Mouse (Mus musculus) gonadal fat pad, adult 2 months (tissue): ENCODE measurements around the gene Srrm4. TPM values are rescaled to one million over a fixed set of nuclear protein-coding genes. Genes with fewer than 3 reads are reported as not detected.

Experiments used
- DNase-seq: peaks from one replicate; pipeline ENCODE4 v3.0.0-alpha.2; 2012; ENCODE audit warnings: low read depth
- polyA plus RNA-seq: library from polyadenylated mRNA; depleted of rRNA; stranded (reverse); fragments of >200 nt; gene quantifications from 2 replicates; pipeline ENCODE4 v1.2.3, GENCODE M21; 2012; rRNA removed

Srrm4 gene
- polyA plus RNA-seq, result 0.32 and 0.43 TPM in 2 replicates

DNA sequence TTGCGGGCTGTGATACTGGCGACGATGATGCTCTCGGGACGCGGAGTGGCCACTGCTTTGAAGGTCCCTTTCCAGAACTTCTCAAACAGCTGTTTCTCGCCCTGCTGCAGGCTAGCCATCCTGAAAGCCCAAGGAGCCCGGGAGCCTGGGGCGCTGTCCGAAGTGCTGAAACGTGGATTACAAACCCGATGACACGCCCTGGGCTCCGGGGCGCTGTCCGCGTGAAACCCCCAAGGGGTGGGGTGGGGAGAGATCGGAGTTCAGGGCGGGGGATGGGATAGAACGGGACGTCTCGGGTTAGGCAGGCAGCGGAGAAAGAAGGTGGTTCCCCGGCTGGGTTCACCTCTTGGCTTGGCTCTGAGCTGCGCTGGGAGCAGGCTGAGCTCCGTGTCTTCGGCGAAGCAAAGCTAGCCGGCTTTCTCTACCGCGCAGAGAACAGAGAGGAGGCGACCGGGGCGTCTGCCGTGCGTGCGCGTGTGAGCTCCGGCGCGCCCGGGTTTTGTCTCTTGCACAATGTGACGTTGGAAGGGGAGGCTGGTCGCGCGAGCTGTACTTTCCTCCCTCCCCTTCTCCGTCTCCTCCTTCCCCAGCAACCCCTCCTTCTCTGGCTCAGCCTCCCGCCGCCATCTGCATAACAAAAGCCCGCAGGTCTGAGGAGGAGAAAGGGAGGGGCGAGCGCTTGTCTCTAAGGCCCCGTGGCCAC lies at the start of gene Srrm4:
Gene Srrm4 (minus strand): TSS at position 472 of the 703 bp plus-strand sequence.
- DNase-seq, result no peak

DNA sequence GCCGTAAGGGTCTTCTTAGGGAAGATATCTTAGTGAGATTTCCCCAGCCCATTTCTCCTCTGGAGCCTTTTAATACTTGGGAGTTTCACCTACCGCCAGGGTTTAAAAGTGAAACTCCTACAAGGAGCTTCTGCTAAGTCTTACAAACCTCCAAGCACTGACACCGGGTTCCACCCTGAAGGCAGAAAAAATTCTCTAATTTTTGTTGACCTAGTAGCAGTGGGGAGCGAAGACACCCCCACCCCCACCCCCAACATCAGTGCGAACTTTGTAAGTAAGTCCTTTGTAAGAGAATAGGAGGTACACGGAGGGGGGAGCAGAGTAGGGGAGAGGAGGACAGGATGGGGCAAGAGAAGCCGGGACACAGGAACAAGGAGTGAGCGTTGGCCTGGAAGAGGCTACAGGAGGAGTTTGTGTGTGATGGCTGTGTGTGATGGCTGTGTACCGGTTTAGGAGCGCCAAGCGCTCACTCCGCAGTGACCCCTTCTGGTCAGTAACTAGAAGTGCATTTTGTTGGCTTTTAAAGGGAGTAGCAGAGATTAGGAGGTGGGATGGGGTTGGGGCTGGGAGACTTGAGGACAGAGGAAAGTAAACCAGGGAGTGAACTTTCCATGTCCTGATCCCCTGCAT lies 1.3 kb upstream of the Srrm4 start:
- DNase-seq, result no peak

DNA sequence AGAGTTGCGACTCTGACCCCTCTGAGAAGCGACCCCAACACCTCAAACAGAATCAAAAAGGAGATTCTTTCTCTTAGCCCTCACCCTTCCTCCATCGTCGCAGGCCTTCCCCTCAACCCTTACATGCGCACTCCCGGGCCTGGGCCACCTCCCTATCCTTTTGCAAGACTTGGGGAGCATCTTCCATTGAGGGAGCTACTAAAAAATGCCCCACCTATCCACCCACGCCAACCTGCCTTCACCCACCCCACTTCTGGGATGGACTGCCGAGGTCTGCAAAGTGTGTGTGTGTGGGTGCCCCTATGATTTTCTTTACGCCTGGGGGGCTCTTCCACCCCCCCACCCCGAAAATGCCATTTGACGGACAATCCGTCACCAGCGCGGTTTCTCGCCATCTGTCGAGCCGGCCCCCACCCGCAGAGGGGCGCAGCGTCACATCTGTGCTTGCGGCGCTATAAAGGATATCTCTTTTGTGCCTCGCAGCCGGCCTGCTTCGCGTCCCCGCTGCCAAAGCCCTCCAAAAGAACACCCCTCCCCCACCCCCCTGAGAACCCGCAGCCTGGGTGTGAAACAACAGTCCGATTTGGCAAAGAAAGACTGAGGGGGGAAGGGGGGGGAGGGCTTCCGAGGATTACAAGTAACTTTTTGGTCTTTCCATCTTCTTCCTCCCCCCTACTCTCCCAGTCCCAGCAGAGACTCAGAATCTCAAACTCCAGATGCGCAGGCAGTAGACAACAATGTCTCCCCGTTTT lies 608 bp upstream of the Srrm4 start:
- no peak for DNase-seq

DNA sequence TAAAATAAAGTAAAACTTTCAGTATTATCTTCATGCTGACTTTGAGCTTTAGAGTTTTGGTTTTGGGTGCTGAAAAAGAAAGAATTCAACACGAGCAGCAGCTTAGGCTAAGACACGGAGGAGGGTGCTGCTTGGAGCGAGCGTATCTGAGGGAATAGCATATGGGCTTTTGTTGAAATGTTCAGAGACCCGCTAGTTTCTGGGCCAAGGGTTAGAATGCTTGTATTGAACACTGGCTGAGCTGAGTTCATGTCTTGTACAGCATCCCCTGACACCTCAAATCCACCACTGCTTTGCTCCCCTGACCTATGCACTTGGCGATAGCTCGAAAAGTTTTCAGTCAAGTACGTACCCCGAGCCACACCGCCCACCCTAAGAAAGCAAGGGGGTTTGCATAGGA lies 919 bp downstream of the Srrm4 start:
- no peak for DNase-seq

DNA sequence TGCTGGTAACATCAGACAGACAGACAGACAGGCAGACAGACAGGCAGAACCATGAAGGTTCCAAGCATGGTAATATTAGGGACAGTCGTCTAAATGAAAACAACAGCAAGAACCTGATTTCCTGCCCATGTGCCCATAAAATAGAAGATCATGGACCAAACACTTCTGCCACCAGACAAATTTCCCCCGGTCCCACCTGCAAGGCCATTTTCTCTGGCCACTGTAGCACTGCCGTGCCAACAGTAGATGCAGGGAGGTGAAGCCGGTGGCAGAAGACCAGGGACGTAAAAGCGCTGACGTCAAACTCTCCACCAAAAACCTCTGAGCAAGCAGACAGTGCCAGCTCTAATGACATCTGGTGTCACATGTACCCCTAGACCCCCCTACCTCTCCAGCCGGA lies 2.0 kb downstream of the Srrm4 start:
- no peak for DNase-seq

DNA sequence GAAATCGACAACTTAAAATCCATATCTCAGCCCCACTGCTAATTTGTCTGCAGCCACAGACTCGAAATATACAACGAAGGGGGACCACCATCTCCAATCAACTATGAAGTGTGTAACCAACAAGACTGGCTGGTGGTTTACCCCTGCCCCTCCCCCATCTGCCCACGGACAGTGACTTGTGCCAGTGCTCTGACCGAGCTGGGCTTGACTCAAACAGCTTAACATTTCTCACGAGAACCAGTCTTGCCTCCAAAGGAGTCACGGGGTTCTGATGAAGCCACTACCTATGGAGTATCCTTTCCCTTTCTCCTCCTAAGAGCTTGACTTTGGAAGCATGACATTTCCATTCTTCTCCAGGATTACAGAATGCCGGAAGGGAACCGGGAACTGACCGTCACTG lies 2.8 kb downstream of the Srrm4 start:
- DNase-seq, result no peak

DNA sequence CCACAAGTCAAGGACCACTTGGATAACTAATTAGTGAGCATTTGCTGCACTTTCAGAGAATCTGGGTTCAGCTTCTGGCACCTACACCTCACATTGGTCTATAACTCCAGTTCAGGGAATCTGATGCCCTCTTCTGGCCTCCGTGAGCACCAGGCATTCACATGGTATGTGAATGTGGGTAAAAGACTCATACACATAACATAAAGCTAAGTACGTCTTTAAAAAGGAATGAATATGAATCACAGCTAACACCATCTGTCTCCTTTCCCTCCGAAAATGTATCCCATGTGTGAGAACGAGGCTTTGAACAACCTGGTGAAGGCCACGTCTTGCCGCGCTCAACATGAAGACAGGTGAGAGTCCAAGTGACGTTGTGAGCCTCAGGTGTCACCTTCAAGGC lies 12.1 kb downstream of the Srrm4 start:
- no peak for DNase-seq

DNA sequence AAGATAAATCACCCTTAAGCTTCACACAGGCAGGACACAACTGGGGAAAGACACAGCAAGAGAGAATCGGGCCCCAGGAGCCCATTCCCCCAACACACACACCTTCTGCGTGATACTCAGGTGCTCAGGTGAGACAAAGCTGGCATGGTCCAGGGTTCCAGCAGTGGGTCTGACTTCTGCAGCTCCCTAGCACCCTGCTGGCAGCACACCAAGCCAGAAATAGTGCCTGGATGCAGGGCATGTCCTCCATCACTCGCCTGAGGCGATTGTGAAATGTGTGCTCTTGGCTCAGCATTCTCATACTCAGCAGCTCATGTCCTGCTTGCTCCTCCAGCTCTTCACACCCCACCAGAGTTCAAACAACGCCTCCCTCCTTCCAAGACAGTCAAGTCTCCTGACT lies 14.5 kb downstream of the Srrm4 start:
- DNase-seq, result no peak

DNA sequence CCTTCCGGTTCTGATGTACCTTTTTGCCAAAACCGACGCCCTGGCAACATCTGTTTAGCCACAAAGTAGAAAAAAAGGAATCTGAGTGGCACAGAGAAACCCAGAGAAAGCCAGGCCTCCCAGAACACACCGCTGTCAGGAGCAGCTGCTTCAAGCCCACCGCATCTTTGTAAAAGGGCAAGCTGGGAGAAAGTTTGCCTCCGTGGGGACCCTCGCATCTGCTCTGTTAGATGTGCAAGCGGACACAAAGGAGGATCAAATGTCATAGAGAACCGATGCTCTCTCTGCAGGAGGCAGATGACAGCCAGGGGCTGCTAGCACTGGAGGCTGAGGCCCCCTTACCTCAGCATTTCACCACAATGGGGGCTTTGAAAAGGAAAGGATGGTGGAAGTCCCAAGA lies 18.3 kb downstream of the Srrm4 start:
- DNase-seq, result no peak

DNA sequence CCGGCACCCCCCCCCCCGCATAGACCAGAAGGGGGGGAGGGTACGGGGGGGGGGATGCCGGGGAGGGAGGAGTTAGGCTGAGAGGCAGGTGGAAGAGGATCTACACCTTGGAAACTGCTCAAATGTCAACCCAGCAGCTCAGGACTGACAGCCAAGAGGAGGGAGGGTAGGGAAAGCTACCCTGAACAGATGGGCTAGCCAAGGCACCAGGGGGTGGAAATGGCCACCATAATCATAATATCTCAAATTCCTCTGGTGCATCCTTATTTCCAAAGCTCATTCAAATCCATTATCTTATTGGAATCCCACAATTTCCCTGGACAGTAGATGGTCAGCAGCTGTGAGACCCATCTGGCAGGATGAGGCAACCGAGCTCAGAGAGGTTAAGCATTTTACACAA lies 19.7 kb downstream of the Srrm4 start:
- DNase-seq, result no peak

DNA sequence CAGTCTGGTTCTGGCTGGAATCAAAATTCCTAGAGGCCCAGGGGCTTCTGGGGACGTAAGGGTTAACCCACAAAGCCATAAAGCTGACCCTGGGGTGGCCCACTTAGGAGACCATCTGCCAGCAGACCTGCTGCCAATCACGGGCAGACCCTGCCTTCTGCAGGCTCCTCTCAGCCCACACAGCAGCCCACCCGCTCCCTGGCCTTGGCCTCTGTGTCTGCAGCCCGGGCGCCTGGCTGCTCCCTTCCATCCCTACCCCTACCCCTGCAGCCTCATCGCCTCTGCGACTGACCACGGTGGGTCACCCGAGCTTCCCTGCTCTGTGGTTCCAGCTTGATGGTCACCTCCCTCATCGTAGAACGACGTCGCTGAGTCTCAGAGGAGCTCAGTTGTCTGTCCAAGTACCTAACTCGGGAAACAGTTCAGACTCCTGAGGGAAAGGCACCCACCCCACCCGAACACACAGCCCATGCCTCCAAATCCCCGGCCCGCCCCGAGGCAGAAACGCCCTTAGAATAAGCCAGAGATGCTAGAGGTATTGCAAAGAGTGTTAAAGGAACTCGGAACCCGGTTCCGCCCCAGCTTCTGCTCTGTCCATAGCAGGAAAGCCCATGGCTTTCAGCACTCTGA lies 20.3 kb downstream of the Srrm4 start:
- DNase-seq, result no peak

DNA sequence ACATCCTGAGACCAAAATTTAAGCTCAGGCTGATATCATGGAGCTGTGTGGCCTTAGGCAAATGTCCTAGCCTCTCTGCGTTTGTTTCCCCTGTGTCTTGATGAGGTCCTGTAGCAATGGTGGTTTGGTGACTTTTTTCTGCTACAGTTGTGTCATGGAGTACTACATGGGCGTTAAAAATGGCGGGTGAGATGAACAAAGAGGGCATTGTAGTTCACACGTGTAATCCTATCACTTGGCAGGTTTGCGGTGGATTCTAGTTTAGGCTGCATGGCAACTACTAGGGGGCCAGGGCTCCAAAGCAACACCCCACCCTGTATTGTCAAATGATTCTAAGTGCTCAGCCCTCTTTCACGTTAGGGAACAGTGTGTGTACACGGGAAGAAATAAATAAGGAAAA lies 21.1 kb downstream of the Srrm4 start:
- no peak for DNase-seq

DNA sequence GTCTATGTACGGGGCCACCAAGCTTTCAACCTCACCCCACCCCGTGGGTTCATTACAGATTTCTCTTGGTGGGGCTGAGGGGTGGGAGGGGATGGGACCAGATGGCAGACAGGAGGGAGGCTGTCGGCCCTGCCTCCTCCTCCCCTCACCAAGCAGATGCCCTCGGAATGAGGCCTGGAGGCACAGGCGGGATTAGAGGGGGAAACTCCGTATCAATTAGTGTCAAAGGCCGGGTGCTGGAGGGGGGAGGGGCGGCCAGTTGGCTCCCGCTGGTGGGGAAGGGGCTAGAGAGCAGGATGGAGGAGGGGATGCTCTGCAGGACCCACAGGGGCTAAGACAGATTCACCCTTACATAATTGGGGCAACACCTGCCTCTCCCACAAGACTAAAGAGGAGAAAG lies 22.0 kb downstream of the Srrm4 start:
- DNase-seq, result no peak

DNA sequence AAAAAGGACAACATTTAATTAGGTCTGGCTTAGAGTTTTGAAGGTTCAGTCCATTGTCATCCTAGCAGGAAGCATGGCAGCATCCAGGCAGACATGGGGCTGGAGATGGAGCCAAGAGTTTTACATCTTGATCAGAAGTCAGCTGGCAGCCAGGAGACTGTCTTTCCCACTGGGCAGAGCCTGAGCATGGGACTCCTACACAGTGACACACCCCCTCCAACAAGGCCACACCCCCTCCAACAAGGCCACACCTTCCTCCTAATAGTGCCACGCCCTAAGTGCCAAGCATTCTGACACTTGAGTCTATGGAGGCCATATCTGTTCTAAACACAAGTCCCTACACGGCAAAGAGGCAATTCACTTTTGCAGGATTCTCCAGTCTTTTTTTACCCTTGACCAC lies 23.6 kb downstream of the Srrm4 start:
- DNase-seq, result no peak

DNA sequence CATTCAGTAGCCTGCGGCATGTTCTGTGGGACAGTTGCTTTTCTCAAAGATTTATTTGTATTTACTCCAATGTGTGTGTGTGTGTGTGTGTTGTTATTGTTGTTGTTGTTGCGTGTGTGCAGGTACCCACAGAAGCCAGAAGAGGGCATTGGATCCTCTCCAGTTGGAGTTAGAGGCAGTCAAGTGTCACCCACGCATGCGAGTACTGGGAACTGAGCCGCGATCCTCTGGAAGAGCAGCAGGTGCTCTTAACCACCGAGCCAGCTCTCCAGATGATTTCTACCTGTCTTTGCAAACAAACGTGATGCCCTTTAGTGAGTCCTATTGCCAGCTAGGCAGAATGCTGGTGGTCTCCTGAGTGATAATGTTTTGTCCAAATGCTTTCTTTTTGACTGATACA lies 24.3 kb downstream of the Srrm4 start:
- no peak for DNase-seq

DNA sequence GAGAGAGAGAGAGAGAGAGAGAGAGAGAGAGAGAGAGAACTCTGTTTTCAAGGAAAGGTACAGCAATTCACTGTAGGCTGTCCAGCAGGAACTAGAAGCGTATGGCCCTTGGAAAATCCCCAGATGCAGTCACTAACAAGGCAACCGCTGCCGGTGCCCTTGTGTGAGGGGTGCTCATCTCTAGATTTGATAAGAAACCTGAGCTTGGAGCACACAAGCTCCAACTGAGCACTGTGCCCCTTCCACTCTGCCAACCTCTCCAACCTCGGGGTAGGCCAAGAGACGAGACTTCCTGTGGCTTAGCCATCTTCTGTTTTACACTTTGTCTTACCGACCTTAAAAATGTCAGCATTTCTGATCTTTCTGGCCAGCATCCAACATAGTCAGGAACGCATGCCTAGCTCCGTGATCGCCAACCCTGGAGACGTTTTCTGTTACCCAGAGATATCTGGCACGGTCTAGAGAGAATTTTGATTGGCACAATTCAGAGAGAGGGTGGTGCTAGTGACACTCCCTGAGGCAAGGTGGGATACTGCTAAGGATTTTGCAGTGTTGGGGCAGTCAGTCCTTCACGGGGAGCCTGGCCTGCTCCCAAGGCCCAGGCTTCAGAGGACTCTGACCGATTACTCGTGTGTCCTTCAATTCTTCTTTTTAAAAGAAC lies 25.1 kb downstream of the Srrm4 start:
- no peak for DNase-seq

DNA sequence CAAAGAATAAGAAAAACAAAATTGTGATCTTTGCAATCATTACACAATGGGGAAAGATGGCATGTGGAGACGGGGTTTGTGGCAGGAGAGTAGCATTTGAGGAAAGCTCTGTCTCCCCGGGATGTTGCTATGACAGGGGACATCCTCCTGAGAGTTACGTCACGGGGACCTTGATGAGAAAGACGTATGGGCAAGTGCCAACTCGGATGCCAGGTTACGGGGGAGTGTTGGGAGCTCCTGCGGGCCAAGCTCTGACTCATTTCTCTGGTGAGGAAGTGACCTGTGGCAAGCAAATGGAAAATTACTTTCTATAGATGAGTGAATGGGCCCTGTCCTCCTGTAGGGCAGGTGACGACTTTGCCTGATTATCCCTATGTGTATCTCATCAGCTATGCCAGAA lies 26.0 kb downstream of the Srrm4 start:
- no peak for DNase-seq

DNA sequence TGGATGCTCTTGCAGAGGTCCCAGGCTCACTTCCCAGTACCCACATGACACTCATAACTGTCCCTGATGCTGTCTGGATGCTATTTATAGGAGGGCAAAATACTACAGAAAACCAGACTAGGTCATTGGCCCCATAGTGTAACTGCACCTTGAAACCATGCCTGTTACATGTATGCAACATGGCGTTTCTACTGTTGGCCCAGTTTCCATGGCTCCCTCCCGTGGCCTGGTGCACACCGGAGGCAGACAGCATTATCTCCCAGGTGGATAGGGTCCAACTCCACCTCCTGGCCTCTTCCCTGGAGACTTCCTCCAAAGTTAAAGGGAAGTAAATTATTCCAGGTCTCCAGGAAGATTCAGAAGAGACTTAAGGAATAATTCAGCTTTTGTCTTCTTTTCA lies 27.2 kb downstream of the Srrm4 start:
- no peak for DNase-seq

DNA sequence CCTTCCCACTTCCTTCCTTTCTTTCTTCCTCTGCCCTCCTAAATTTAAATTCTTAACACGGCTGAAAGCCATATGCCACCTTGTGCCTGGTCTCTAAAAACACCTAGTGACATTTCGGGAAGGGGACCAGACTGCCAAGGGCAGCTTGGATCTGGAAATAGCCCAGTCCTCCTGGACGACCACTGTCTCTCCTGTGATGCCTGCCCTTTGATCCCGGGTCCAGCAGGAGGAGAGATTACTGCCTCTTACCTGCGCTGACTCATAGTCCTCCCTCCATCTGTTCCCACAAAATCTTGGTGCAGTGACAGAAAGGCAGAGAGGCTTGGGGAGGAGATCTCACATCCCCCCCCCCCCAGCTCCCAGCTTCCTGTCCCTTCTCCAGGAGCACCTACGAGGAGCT lies 27.9 kb downstream of the Srrm4 start:
- DNase-seq, result no peak

DNA sequence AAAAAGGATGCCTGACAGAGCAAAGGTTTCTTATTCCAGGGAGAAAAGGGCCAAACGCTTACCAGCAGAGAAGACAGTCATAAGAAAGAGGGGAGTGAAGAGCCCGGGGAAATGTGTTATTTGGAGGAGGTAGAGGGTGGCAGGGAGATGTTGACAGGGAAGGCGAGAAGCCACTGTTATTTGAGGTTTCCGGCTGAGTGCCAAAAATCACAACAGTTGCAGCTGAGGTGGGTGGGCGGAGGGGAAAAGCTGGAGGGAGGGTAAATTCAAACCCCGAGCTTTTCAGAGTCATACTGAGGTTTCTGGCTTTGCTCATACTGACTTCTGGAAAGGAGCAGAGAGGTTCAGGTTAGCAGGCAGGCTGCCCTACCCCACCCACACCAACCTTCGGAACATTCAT lies 32.5 kb downstream of the Srrm4 start:
- DNase-seq, result no peak

DNA sequence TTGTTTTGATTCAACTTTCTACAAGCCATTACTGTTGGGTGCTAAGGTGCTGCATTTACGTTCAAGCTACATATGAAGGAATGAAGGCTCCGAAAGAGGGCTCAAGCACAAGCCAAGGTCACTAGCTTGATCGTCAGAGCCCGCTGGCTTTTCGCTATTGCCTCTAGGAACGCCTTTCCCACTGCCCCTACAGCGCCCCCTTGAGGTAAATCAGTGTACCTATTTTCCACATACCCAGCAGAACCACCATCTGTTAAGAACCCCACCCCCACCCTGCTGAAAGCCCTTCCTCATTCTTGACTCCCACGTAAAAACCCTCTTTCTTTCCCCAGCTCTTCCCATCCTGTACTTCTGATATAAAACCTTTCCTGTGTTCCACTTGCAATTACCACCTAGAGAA lies 35.0 kb downstream of the Srrm4 start:
- DNase-seq, result no peak

DNA sequence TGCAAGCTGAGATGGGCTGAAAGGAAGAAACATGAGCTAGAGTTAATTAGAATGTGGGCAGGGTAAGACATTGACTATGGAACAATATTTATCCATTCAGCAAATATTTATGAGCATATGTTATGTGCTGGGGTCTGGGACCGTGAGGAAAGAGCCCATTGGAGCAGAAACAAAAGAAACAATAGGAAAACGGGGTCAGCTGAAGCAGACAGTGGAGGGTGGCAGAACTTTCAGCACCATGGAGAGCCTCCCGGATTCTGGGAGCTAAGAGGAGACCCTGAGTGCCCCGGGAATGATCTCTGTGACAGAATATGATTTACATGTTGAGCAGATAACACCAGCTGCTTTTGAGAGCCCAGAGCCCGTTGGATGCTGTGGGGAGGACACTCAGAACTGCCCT lies 37.7 kb downstream of the Srrm4 start:
- DNase-seq, result no peak
